Mouse (Mus musculus): Measurements from ENCODE around the gene Fcgr2b.

DNA sequence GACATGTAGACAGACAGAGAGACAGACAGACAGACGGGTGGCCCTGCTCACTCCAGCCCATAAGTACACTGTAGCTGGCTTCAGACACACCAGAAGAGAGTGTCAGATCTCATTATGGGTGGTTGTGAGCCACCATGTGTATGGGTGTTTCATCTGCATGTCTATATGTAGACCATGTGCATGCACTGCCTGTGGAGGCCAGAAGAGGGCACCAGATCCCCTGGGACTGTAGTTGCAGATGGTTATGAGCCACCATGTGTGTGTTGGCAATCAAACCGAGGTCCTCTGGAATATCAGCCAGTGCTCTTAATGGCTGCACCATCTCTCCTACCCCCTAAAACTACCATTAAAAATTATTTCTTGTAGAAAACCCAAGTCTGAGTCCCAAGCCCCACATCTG, 30.6 kb upstream of the Fcgr2b start:
- 0 out of 2 replicates have a peak, but pooled peaks have one; percentile 32 for TF ChIP-seq CTCF (IDR thresholded peaks at IDR 0.05; ENCODE audit: insufficient read depth, low read length)
- no peak for TF ChIP-seq POLR2A (IDR thresholded peaks at IDR 0.05; ENCODE audit: borderline replicate concordance, extremely low read depth, low read depth, low read length)
